Mouse (Mus musculus) spleen, adult 10 weeks (tissue): ENCODE measurements around the gene Zbbx. TPM values are rescaled to one million over a fixed set of nuclear protein-coding genes. Genes with fewer than 3 reads are reported as not detected.

ENCODE experiments used
- polyA plus RNA-seq: library from polyadenylated mRNA; stranded (reverse); fragments of 350-450 nt; fragmentation: Illumina TruSeq; extraction: RNeasy Lipid Tissue Mini Kit (QIAGEN cat#74804); gene quantifications from one replicate; pipeline ENCODE4 v1.2.3, GENCODE M21; 2015; ENCODE audit warnings: low replicate concordance; ENCODE audit not compliant: insufficient read depth

Gene Zbbx
- polyA plus RNA-seq, result not detected

DNA sequence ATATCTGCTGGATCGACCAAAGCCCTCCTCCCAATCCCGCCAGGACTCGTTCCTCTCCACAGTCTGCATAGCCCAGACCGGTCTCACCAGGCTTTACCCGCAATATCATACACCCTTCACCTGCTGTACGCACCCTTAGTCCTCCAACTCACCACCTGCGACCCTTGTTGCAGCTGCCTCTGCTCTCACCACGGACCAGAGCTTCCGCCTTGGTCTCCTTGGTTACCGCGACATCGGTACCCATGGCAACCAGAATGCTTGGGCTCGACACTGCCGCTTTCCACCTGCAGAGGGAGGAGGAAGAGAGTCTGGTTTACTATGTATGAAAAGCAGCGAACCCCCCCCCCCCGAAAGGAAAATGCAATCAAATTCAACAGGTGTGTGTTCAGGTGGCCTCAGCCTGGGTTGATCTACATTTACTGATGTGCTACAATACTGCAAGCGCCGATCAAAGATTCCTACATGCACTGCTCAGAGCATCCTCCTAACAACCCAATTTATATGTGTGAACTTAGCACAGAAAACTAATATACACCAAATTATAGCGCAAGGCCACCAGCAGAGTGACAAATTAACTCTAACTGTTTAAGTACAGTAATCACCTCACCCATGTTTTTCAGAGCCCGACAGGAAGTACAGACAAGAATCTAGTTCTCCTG is at the start of gene Zbbx:
Zbbx (minus strand) TSS at position 197 of the 659 bp plus-strand sequence.

Other genes with a start within 250 kb of the Zbbx start
- gene Serpini2, start 105.0 kb upstream of the Zbbx start, polyA plus RNA-seq, result not detected